Mouse (Mus musculus) heart, postnatal 0 days (tissue): ENCODE measurements around the gene Naa25. TPM values are rescaled to one million over a fixed set of nuclear protein-coding genes. Genes with fewer than 3 reads are reported as not detected.
"Not testable (repeated sequence)": the region's sequence is repeated elsewhere in the genome, so short reads cannot be mapped to it uniquely, and the experiment has no call there.

ENCODE experiments used
- ATAC-seq: fragments of 200-750 bp; cut with Nextera tagmentation; 2 replicates; pipeline ENCODE4 v1.8.0; 2017; ENCODE audit warnings: low read depth, moderate number of reproducible peaks, moderate library complexity; ENCODE audit not compliant: insufficient read depth
- DNase-seq: peaks from one replicate; pipeline ENCODE4 v3.0.0-alpha.2; 2016; ENCODE audit warnings: low spot score
- H3K27ac ChIP-seq: fragments of 300-500 bp; sonication (generic); 2 replicates; pipeline ENCODE4 v1.5.1; 2014; ENCODE audit warnings: low read depth, mild to moderate bottlenecking
- H3K27me3 ChIP-seq: fragments of 300-500 bp; sonication (generic); 2 replicates; pipeline ENCODE4 v1.6.1; 2014; ENCODE audit warnings: low read length, mixed read lengths; ENCODE audit not compliant: control insufficient read depth, insufficient read depth
- H3K36me3 ChIP-seq: fragments of 300-500 bp; sonication (generic); replicated peaks from 2 replicates; pipeline ENCODE4 v1.6.1; 2014; ENCODE audit warnings: low read length, mixed read lengths; ENCODE audit not compliant: control insufficient read depth, insufficient read depth
- H3K4me1 ChIP-seq: fragments of 300-500 bp; sonication (generic); 2 replicates; pipeline ENCODE4 v1.6.1; 2014; ENCODE audit warnings: antibody characterized with exemption; ENCODE audit not compliant: control insufficient read depth, insufficient read depth
- H3K4me2 ChIP-seq: fragments of 300-500 bp; sonication (generic); 2 replicates; pipeline ENCODE4 v1.6.1; 2014; ENCODE audit warnings: low read depth, mild to moderate bottlenecking, low read length, moderate library complexity
- H3K4me3 ChIP-seq: fragments of 300-500 bp; sonication (generic); 2 replicates; pipeline ENCODE4 v1.5.1; 2014; ENCODE audit warnings: low read depth, low read length
- H3K9ac ChIP-seq: fragments of 300-500 bp; sonication (generic); replicated peaks from 2 replicates; pipeline ENCODE4 v1.6.1; 2014; ENCODE audit warnings: low read depth, low read length, mixed read lengths
- H3K9me3 ChIP-seq: fragments of 300-500 bp; sonication (generic); replicated peaks from 2 replicates; pipeline ENCODE4 v1.6.1; 2016; ENCODE audit warnings: low read length; ENCODE audit not compliant: control insufficient read depth
- CTCF ChIP-seq: IDR thresholded peaks from 2 replicates; pipeline ENCODE4 v1.5.1; 2016; ENCODE audit warnings: antibody characterized with exemption, control low read depth, low read depth
- EP300 ChIP-seq: IDR thresholded peaks from 2 replicates; pipeline ENCODE4 v1.6.1; 2016; ENCODE audit warnings: antibody characterized with exemption, low read depth
- WGBS: fragments of 180-500 bp; shearing (Covaris S2); extraction: QIAGEN DNeasy Blood & Tissue Kit; methylation state at CpG from one replicate; pipeline ENCODE4 v1.1.7; 2014; 5-methylcytosine and 5-hydroxymethylcytosine counted together
- polyA plus RNA-seq: library from polyadenylated mRNA; unstranded; fragments of >200 nt; fragmentation: Nextera tagmentation; extraction: Ambion mirVana; gene quantifications from 2 replicates; pipeline ENCODE4 v1.2.1, GENCODE M21; 2015
- total RNA-seq: library from RNA; depleted of rRNA; stranded (reverse); fragments of >200 nt; gene quantifications from 2 replicates; pipeline ENCODE4 v1.2.3, GENCODE M21; 2014; ENCODE audit warnings: low replicate concordance

Naa25 gene
- total and polyA plus RNA-seq, 2 experiments from 2014 or later: 15.8 to 21.4 TPM

DNA sequence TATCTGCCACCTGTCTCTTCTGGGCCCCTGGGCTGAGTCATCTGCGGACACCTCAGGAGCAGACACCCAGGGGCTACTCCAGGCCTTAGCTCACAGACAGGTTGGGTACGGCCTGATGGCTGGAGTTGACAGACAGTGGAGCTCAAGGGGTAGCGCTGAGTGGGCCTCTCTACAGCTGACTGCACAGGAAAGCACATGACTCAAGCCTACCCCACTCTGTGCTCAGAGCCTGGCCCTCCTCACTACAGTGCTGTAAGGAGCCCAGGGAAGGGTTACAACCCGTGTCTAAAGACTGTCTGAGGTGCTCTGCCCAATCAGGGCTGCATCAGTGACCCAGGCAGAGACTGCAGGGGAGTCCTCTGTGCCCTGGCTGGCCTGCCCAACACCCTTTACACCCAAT, 30.5 kb upstream of the Naa25 start:
- Histone ChIP-seq H3K27me3 (no peaks in the 10 kb centered on the region), H3K36me3 (peaks cover 72% of the 10 kb centered on the region), H3K27ac (no peak overlapping the region), H3K9ac (no peak overlapping the region), H3K4me3 (no peak overlapping the region), H3K9me3 (no peaks in the 10 kb centered on the region), H3K4me2 (no peak overlapping the region), H3K4me1 (no peaks in the 10 kb centered on the region)
- DNase-seq (no peak), ATAC-seq (no peak)
- 79% methylated on average over 4 of the region's 4 CpGs for WGBS
- TF ChIP-seq CTCF: no peak
- TF ChIP-seq EP300: no peak

DNA sequence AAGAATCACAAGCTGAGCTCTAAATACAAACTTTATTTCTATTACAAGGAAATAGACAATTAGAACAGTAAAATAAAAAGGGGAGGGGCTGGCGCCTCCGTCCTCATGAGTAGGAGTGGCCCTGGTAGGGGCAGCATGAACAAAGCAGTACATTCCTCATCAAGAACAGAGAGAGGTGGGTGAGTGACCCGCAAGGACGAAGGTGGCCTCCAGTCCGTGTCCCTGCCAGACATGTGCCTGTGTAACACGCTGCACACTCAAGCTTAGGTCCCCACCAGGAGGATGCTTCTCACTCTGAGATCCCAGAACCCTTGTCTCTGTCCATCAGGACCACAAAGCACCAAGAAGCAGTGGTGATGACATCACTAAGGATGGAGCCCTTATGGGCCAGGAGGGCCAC, 26.0 kb upstream of the Naa25 start:
- TF ChIP-seq CTCF (no peak), EP300 (no peak)
- peaks cover 68% of the 10 kb centered on the region for H3K36me3 ChIP-seq
- DNase-seq (no peak), ATAC-seq (no peak)
- H3K4me3 ChIP-seq: no peak overlapping the region
- H3K27ac ChIP-seq: no peak overlapping the region
- H3K9ac ChIP-seq: no peak overlapping the region
- no peak overlapping the region for H3K4me2 ChIP-seq
- no peaks in the 10 kb centered on the region for H3K9me3 ChIP-seq
- no peaks in the 10 kb centered on the region for H3K27me3 ChIP-seq
- 89% methylated on average over 6 of the region's 6 CpGs for WGBS
- H3K4me1 ChIP-seq: no peaks in the 10 kb centered on the region

- Histone ChIP-seq H3K4me3 (no peak overlapping the region), H3K9ac (no peak overlapping the region), H3K27ac (no peak overlapping the region), H3K36me3 (peaks cover 79% of the 10 kb centered on the region), H3K4me2 (no peak overlapping the region), H3K4me1 (no peaks in the 10 kb centered on the region), H3K9me3 (no peaks in the 10 kb centered on the region), H3K27me3 (no peaks in the 10 kb centered on the region)
- DNase-seq (no peak), ATAC-seq (no peak)
- 87% methylated on average over 3 of the region's 3 CpGs for WGBS
- TF ChIP-seq EP300: no peak
Measured at GRCm38 (mm10) chr5:121374790-121375189, 22.9 kb upstream of the Naa25 start.

DNA sequence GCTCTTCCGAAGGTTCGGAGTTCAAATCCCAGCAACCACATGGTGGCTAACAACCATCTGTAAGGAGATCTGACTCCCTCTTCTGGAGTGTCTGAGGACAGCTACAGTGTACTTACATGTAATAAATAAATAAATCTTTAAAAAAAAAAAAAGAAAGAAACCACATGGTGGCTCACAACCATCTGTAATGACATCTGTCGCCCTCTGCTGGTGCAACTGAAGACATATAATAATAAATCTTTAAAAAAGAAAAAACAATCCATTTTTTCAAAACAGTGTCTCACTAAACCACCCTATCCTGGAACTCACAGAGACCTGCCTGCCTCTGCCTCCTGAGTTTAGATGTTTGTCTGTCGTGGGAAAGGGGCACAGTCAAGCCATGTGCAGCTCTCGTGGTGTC, 20.8 kb upstream of the Naa25 start:
- 70% methylated on average over 5 of the region's 5 CpGs for WGBS
- not testable (repeated sequence) for H3K27ac ChIP-seq, H3K4me1 ChIP-seq, H3K4me2 ChIP-seq, H3K9ac ChIP-seq, ATAC-seq, H3K4me3 ChIP-seq, H3K27me3 ChIP-seq, H3K9me3 ChIP-seq
- peak; percentile 41 for TF ChIP-seq CTCF
- peaks cover 90% of the 10 kb centered on the region for H3K36me3 ChIP-seq
- peak; percentile 56 for DNase-seq

- DNase-seq: no peak
- no peak overlapping the region for H3K27ac ChIP-seq
- TF ChIP-seq CTCF: no peak
- TF ChIP-seq EP300: no peak
- peaks cover 80% of the 10 kb centered on the region for H3K36me3 ChIP-seq
- ATAC-seq: no peak
- WGBS: 89% methylated on average over 13 of the region's 13 CpGs
- H3K27me3 ChIP-seq: no peaks in the 10 kb centered on the region
- H3K4me3 ChIP-seq: no peak overlapping the region
- H3K9ac ChIP-seq: no peak overlapping the region
- H3K9me3 ChIP-seq: no peaks in the 10 kb centered on the region
- H3K4me1 ChIP-seq: no peaks in the 10 kb centered on the region
- H3K4me2 ChIP-seq: no peak overlapping the region
Measured at GRCm38 (mm10) chr5:121378678-121379256, 19.0 kb upstream of the Naa25 start.

- ATAC-seq: no peak
Measured at GRCm38 (mm10) chr5:121380692-121381091, 17.0 kb upstream of the Naa25 start.

More at GRCm38 (mm10) chr5:121380692-121381091, 17.0 kb upstream of the Naa25 start:
- Histone ChIP-seq H3K4me2 (no peak overlapping the region), H3K27me3 (no peaks in the 10 kb centered on the region), H3K9me3 (no peaks in the 10 kb centered on the region), H3K4me3 (no peak overlapping the region), H3K9ac (no peak overlapping the region), H3K4me1 (no peaks in the 10 kb centered on the region), H3K27ac (no peak overlapping the region), H3K36me3 (peaks cover 64% of the 10 kb centered on the region)
- no peak for DNase-seq
- TF ChIP-seq CTCF (peak; percentile 43), EP300 (no peak)
- WGBS: 96% methylated on average over 2 of the region's 2 CpGs
